Mouse (Mus musculus) c-Kit-positive CD71-positive TER-119-positive erythroid progenitor cells, embryonic 14.5 days (primary cell): Measurements from ENCODE around the gene Gdpd5.

ENCODE experiments used
- DNase-seq: peaks from one replicate; pipeline ENCODE4 v3.0.0-alpha.2; 2013; ENCODE audit warnings: low spot score

Gdpd5 gene

GRCm38 (mm10) chr7:99444012-99444411, 62.8 kb downstream of the Gdpd5 start:
- no peak for DNase-seq

GRCm38 (mm10) chr7:99445833-99446232, 64.6 kb downstream of the Gdpd5 start:
- no peak for DNase-seq

DNA sequence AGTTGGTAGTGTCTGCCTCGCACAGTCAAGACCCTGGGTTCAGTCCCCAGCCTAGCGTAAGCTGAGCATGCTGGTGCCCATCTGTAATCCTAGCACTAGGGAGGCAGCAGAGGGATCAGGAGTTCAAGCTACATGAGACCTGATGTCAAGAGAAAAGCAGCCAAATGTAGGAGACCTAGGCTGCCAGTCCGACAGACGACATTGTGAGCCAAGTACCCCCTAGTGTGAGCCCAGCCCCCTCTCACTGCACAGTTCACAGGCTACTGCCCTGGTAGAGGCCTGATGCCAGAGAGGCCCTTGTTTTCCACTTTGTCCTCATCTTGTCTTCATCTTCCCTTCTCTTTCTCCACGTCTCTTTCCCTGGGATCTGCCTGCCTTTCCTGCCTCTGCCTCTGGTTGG, 66.1 kb downstream of the Gdpd5 start:
- DNase-seq: no peak

DNA sequence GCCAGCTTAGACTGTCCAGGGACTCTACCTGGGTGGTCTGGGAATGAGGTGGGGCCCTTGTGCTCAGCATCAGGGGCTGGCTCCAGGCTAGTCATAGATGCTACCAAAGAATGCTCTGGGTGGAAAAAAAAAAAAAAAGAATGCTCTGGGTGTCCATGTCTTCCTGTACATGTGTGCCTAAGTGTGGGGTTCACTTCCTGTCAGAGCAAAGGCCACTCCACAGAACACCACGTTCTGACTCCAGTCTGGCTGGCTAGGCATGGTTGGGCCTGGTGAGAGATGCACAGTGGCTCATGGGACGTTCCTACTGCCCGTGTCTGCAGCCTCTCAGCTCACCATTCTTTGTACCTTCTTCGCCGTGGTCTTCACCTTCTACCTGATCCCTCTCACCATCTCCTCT, 67.4 kb downstream of the Gdpd5 start:
- DNase-seq: no peak

- no peak for DNase-seq
Measured at GRCm38 (mm10) chr7:99449063-99449462, 67.8 kb downstream of the Gdpd5 start.

- DNase-seq: no peak
Measured at GRCm38 (mm10) chr7:99449751-99450150, 68.5 kb downstream of the Gdpd5 start.

DNA sequence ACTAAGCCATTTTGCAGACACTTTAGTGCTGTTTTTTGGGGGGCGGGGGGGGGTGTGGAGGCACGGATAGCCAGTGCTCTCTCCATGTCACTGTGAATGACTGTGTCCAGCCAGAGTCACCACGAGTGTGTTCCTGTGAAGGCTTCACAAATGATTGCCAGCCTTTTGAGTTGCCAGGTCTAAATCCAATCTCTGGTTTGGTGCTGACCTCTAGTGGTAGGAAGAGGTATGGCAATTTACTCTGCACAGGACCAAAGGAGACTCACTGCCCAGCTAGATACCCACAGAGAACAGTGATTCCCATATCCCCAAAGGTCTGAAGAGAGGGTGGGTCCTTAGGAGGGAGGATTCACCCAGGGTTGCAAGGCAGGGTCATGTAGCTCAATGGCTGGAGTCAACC, 69.5 kb downstream of the Gdpd5 start:
- peak; percentile 67 for DNase-seq

DNA sequence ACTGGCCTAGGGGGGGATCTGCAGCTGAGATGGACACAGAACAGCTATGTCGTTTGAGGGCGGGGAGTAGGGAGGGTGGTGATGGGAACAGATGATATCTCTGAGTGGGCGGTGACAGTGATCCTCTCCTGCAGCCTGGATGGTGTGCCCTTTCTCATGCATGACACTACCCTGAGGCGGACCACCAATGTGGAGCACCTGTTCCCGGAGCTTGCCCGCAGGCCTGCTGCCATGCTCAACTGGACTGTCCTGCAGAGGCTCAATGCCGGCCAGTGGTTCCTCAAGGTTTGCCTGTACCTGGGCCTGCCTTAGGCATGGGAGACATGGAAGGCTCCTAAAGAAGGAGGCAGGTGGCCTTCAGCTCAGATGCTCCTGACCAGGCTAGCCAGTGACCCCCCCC, 71.6 kb downstream of the Gdpd5 start:
- no peak for DNase-seq

GRCm38 (mm10) chr7:99454044-99454443, 72.8 kb downstream of the Gdpd5 start:
- no peak for DNase-seq

DNA sequence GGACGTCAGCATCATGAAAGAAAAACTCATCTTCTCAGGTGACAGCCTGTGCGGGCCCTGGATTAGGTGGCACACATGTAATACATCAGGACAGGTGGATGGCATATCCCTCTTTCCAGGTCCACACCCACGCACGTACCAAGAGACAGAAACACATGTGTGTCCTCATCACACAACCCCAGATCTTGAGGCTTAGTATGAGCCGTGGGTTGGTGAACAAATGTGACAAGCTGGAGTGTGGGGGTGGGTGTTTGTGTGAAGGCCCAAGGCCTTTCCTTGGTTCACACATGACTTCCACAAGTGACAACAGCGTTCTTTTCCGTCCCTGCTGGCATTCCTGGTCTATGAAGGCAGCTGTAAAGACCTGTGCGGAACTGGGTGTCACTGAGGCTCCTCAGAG, 77.6 kb downstream of the Gdpd5 start:
- no peak for DNase-seq

GRCm38 (mm10) chr7:99459888-99460652, 78.9 kb downstream of the Gdpd5 start:
- DNase-seq: no peak

- no peak for DNase-seq
Measured at GRCm38 (mm10) chr7:99463120-99463519, 81.9 kb downstream of the Gdpd5 start.

DNA sequence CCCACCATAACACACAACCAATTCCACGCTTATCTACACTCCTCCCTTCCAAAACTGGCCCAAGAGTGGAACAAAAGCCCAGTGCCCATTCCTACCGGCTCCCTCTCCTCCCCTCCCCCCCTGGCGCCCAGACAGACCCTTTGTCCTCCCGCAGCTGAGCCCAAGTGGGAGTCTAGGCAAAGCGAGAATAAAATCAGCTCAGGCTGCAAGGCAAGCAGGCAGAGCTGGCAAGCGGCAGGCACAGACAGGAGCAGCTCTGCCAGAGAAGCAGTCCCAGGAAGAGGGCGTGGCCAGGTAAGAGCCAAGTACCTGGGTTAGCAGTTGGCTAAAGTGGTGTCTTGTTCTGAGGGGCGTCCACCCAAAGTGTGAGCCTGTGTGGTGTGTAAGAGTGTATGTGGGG, 84.6 kb downstream of the Gdpd5 start, which contains the start of gene Klhl35:
Gene Klhl35 (plus strand): TSS at position 194 of the 400 bp plus-strand sequence.
- no peak for DNase-seq

GRCm38 (mm10) chr7:99467916-99468282, 86.7 kb downstream of the Gdpd5 start:
- DNase-seq: no peak

DNA sequence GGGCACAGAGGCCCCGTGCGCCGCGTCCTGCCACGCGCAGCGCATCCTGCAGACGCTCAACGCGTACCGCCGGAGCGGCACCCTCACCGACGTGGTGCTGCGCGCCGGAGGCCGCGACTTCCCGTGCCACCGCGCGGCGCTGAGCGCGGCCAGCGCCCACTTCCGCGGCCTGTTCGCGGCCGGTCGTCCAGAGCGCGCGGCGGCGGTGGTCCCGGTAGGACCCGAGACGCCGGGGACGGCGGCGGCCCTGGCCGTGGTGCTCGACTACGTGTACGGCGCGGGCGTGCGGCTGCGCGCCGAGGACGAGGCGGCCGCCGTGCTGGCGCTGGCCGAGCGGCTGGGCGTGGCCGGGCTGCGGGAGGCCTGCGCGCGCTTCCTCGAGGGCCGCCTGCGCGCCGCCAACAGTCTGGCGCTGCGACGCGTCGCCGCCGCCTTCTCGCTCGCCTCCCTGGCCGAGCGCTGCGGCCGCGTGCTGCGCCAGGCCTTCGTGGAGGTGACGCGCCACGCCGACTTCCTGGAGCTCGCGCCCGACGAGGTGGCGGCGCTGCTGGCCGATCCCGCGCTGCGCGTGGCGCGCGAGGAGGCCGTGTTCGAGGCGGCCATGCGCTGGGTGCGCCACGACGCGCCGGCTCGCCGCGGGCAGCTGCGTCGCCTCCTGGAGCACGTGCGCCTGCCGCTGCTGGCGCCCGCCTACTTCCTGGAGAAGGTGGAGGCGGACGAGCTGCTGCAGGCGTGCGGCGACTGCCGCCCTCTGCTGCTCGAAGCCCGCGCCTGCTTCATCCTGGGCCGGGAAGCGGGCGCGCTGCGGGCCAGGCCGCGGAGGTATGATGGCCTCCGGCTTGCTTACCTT, 87.3 kb downstream of the Gdpd5 start:
- no peak for DNase-seq

DNA sequence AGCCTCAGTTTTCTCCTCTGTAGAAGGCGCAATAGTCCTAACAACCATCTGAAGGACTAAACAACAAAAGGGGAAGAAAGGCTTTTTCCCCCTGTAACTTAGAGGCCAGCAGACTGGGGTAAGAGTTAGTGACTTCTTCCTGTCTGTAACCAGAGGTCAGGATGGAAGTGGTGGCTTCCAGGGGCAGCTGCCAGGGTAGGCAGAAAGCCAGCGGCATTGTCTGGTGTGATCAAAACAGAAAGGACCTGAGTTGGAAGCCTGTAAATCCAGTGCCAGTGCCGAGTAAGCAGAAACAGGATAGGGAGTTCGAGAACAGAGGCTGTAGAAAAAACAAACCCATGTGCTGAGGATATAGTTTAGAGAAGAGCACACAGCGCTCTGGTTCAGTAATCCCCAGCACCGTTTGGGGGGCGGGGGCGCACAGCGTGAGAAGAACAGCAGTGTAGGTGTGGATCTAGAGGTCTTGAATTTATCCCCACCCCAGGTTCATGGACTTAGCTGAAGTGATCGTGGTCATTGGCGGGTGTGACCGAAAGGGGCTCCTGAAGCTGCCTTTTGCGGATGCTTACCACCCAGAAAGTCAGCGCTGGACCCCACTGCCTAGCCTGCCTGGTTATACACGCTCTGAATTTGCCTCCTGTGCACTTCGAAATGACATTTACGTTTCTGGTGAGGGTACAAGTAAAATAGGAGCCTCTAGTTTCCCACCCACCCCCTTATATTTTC, 88.6 kb downstream of the Gdpd5 start:
- DNase-seq: no peak

DNA sequence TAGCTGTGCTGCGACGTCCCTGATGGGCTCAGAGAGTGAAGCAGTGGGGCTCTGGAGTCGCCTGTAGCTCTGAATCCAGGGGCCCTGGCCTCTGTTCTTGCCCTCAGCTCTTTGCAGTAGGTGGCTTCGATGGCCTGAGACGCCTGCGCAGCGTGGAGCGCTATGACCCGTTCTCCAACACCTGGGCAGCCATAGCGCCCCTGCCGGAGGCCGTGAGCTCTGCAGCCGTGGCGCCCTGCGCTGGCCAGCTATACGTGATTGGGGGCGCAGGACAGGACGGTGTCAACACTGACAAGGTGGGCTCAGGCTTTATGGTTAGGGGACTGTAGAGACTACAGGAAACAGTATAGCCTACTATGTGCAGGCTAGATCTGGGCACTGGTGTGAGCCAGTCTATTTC, 90.4 kb downstream of the Gdpd5 start:
- no peak for DNase-seq

- DNase-seq: no peak
Measured at GRCm38 (mm10) chr7:99473638-99474407, 92.6 kb downstream of the Gdpd5 start.

DNA sequence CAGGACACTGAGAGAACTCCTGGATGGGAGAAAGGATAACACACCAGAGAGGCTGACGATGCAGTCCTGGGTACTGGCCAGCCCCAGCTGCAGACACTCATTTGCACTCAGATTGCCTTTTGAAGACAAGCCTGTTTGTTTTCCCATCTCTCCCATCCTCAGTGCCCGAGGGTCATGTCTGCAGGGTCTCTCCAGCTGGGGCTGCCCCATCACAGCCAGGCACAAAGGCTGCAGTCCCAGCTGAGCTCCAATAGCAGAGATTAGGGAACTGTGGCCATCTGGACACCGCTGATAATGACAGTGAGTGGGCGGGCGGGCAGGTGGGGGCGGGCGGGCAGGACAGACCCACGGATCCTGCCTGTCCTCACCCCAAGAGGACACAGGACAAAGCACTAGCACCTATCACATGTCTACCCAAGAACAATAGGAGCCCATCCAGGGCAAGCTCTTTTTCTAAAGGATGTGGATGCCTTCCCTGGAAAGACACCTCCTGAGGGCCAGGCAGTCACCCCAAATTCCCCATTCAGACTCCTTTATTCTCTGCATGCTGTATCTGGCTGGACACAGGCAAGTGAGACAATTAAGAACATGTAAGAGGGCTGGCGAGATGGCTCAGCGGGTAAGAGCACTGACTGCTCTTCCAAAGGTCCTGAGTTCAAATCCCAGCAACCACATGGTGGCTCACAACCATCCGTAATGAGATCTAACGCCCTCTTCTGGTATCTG, 93.8 kb downstream of the Gdpd5 start:
- peak; percentile 76 for DNase-seq

GRCm38 (mm10) chr7:99475562-99475911, 94.3 kb downstream of the Gdpd5 start:
- no peak for DNase-seq

GRCm38 (mm10) chr7:99476558-99477114, 95.4 kb downstream of the Gdpd5 start:
- no peak for DNase-seq
